Mouse (Mus musculus) urinary bladder, postnatal 10 days (tissue): ENCODE measurements around the gene Tmcc3.

Experiments used
- DNase-seq: peaks from one replicate; pipeline ENCODE4 v3.0.0; 2022; ENCODE audit warnings: low spot score

Tmcc3 gene

GRCm38 (mm10) chr10:94360664-94361063, 48.9 kb downstream of the Tmcc3 start:
- DNase-seq = no peak

GRCm38 (mm10) chr10:94371293-94371692, 59.5 kb downstream of the Tmcc3 start:
- no peak for DNase-seq

GRCm38 (mm10) chr10:94376941-94377340, 65.2 kb downstream of the Tmcc3 start:
- no peak for DNase-seq

- no peak for DNase-seq
Observed at GRCm38 (mm10) chr10:94377844-94378243, 66.1 kb downstream of the Tmcc3 start.

GRCm38 (mm10) chr10:94378383-94378782, 66.6 kb downstream of the Tmcc3 start:
- DNase-seq = no peak

- no peak for DNase-seq
Observed at GRCm38 (mm10) chr10:94380082-94380481, 68.3 kb downstream of the Tmcc3 start.

GRCm38 (mm10) chr10:94380662-94381392, 69.1 kb downstream of the Tmcc3 start:
- DNase-seq = no peak

GRCm38 (mm10) chr10:94381393-94381740, 69.6 kb downstream of the Tmcc3 start:
- DNase-seq = no peak

GRCm38 (mm10) chr10:94382618-94383017, 70.9 kb downstream of the Tmcc3 start:
- DNase-seq = no peak

- no peak for DNase-seq
Observed at GRCm38 (mm10) chr10:94383565-94383964, 71.8 kb downstream of the Tmcc3 start.

- no peak for DNase-seq
Observed at GRCm38 (mm10) chr10:94389219-94389618, 77.5 kb downstream of the Tmcc3 start.

GRCm38 (mm10) chr10:94391049-94391448, 79.3 kb downstream of the Tmcc3 start:
- DNase-seq = no peak

- DNase-seq = no peak
Observed at GRCm38 (mm10) chr10:94394286-94394685, 82.5 kb downstream of the Tmcc3 start.

GRCm38 (mm10) chr10:94397833-94398596, 86.3 kb downstream of the Tmcc3 start:
- no peak for DNase-seq

GRCm38 (mm10) chr10:94400895-94401294, 89.1 kb downstream of the Tmcc3 start:
- no peak for DNase-seq

GRCm38 (mm10) chr10:94405456-94405855, 93.7 kb downstream of the Tmcc3 start:
- DNase-seq = no peak

GRCm38 (mm10) chr10:94406821-94407220, 95.1 kb downstream of the Tmcc3 start:
- DNase-seq = no peak

GRCm38 (mm10) chr10:94408356-94409146, 96.8 kb downstream of the Tmcc3 start:
- DNase-seq = no peak

GRCm38 (mm10) chr10:94409661-94410060, 97.9 kb downstream of the Tmcc3 start:
- DNase-seq = no peak

- no peak for DNase-seq
Observed at GRCm38 (mm10) chr10:94411594-94411993, 99.8 kb downstream of the Tmcc3 start.

GRCm38 (mm10) chr10:94413770-94414651, 102.3 kb downstream of the Tmcc3 start:
- DNase-seq = no peak
